Mouse (Mus musculus) stomach, embryonic 15.5 days (tissue): ENCODE measurements around the gene a. TPM values are rescaled to one million over a fixed set of nuclear protein-coding genes. Genes with fewer than 3 reads are reported as not detected.
A peak's percentile ranks its signal among the peaks of the same experiment; 100 is the strongest.
"Not testable (repeated sequence)": the region's sequence is repeated elsewhere in the genome, so short reads cannot be mapped to it uniquely, and the experiment has no call there.

ENCODE experiments used
- ATAC-seq: fragments of 200-750 bp; cut with Nextera tagmentation; 2 replicates; pipeline ENCODE4 v1.8.0; 2017; ENCODE audit warnings: low read depth, moderate number of reproducible peaks, moderate TSS enrichment; ENCODE audit not compliant: insufficient read depth, low FRiP score
- H3K27ac ChIP-seq: fragments of 300-500 bp; sonication (generic); 2 replicates; pipeline ENCODE4 v1.5.1; 2015; ENCODE audit warnings: mild to moderate bottlenecking, inconsistent platforms
- H3K27me3 ChIP-seq: fragments of 300-500 bp; sonication (generic); replicated peaks from 2 replicates; pipeline ENCODE4 v1.6.1; 2015; ENCODE audit warnings: inconsistent platforms
- H3K36me3 ChIP-seq: fragments of 300-500 bp; sonication (generic); 2 replicates; pipeline ENCODE4 v1.6.1; 2015; ENCODE audit warnings: inconsistent platforms
- H3K4me1 ChIP-seq: fragments of 300-500 bp; sonication (generic); 2 replicates; pipeline ENCODE4 v1.6.1; 2015; ENCODE audit warnings: inconsistent platforms
- H3K4me2 ChIP-seq: fragments of 300-500 bp; sonication (generic); 2 replicates; pipeline ENCODE4 v1.6.1; 2015; ENCODE audit warnings: mild to moderate bottlenecking, inconsistent platforms
- H3K4me3 ChIP-seq: fragments of 300-500 bp; sonication (generic); replicated peaks from 2 replicates; pipeline ENCODE4 v1.5.1; 2015; ENCODE audit warnings: inconsistent platforms
- H3K9ac ChIP-seq: fragments of 300-500 bp; sonication (generic); 2 replicates; pipeline ENCODE4 v1.6.1; 2015; ENCODE audit warnings: inconsistent platforms
- H3K9me3 ChIP-seq: fragments of 300-500 bp; sonication (generic); 2 replicates; pipeline ENCODE4 v1.6.1; 2016; ENCODE audit warnings: inconsistent platforms
- WGBS: fragments of 180-500 bp; shearing (Covaris S2); methylation state at CpG from one replicate; pipeline ENCODE4 v1.1.7; 2015; 5-methylcytosine and 5-hydroxymethylcytosine counted together
- polyA plus RNA-seq: library from polyadenylated mRNA; unstranded; fragments of >200 nt; fragmentation: Nextera tagmentation; extraction: Ambion mirVana; gene quantifications from 2 replicates; pipeline ENCODE4 v1.2.1, GENCODE M21; 2015

Gene a
- polyA plus RNA-seq, 1 experiment from 2014 or later, result 1.3 TPM

DNA sequence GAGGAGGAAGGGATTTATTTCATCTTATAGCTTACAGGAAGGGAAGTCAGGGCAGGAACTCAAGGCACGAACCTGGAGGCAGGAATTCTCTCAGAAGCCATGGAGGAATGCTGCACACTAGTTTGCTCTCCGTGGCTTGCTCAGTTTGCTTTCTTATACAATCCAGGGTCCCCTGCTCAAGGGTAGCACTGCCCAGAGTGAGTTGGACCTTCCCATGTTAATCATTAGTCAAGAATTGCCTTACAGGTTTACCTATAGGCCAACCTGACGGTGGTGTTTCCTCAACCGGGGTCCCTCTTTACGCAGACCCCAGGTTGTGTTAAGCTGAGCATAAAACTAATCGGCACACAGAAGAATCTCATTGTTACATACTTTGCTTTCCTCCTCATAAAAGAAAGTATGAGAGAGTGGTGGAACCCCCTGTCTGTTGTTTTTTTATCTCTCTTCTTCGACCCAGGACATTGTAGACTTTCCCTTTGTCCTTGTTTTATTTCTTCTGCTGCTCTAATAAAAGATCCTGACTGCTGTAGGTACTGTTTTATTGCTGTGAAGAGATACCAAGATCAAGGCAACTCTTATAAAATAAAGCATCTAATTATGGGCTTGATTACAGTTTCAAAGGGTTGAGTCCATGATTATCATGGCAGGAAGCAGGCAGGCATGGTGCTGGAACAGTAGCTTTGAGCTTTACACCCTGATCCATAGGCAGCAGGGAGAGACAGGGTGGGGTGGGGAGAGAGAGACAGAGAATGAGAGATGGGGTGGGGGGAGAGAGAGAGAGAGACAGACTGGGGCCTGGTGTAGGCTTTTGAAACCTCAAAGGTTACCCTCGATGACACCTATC is 146.6 kb downstream of the a start:
- ATAC-seq, result no peak
- Histone ChIP-seq H3K4me2 (no peak overlapping the region), H3K27me3 (no peaks in the 10 kb centered on the region), H3K4me1 (no peaks in the 10 kb centered on the region), H3K9ac (no peak overlapping the region), H3K36me3 (no peaks in the 10 kb centered on the region), H3K9me3 (no peaks in the 10 kb centered on the region), H3K4me3 (no peak overlapping the region), H3K27ac (no peak overlapping the region)
- WGBS, result 76% methylated on average over 8 of the region's 8 CpGs

DNA sequence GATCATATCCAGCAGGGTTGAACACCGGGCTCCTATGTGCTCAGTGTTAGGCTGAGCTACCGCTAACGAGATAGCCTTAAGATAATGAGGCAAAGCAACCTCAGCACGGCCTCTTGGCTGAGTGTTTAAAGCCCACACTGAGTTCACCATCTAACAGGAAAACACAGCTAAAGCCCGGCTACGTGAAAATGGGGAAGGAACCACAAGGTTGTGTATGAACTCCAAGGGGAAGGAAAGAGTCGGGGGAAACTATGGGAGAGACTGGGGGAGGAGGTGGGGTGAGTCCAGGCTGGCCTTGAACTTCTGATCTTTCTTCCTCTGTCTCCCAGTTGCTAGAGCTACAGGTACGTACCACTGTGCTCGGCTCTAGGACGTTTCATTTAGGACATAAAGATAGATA is 150.8 kb downstream of the a start:
- H3K4me2 ChIP-seq, result no peak overlapping the region
- no peak for ATAC-seq
- no peaks in the 10 kb centered on the region for H3K36me3 ChIP-seq
- no peaks in the 10 kb centered on the region for H3K4me1 ChIP-seq
- no peak overlapping the region for H3K4me3 ChIP-seq
- H3K9me3 ChIP-seq, result no peaks in the 10 kb centered on the region
- H3K27me3 ChIP-seq, result no peaks in the 10 kb centered on the region
- WGBS, result 81% methylated on average over 10 of the region's 10 CpGs
- no peak overlapping the region for H3K27ac ChIP-seq
- no peak overlapping the region for H3K9ac ChIP-seq

DNA sequence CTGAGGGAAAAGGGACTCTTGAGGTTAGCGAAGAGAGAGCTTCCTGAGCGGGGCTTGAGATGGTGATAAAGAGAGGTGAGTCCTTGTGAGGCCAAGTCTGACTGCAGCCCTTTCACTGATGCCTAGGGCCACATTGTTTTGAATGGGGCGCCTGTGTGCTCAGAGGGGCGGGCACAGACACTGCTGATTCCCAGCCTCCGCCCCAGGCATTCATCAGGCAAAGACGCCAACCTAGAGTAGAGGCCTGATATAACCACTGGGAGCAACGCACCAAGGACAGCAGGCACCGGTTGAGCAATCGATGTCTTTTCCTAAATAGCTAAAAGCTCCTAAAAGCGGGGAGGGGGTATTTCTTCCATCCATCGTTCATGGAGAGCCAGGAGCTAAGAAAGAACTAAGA is 151.3 kb downstream of the a start:
- 59% methylated on average over 11 of the region's 11 CpGs for WGBS
- Histone ChIP-seq H3K9ac (no peak overlapping the region), H3K27ac (no peak overlapping the region), H3K4me3 (no peak overlapping the region), H3K4me1 (no peaks in the 10 kb centered on the region), H3K4me2 (peak overlapping the region; percentile 49), H3K36me3 (no peaks in the 10 kb centered on the region), H3K27me3 (no peaks in the 10 kb centered on the region), H3K9me3 (no peaks in the 10 kb centered on the region)
- no peak for ATAC-seq

DNA sequence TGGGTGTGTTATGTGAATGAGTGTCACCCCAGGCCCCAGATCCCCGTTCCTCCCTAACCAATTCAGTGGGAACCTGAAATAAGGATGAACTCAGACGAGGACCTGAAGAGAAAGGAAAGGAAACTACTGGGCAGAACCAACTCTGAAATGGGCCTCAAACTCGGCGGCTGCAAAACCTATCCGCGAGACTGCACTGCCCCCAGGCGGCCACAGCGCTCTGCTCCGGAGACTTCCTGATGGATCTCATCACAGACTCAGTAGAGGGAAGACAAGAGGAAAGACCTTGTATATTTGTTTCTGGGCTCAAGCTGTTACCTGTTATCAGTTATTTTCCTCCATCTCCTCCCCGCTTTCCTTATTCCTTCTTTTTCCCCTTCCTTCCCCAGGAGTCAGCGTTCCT is 151.9 kb downstream of the a start:
- ATAC-seq, result no peak
- no peak overlapping the region for H3K9ac ChIP-seq
- peak overlapping the region; percentile 49 for H3K4me2 ChIP-seq
- H3K9me3 ChIP-seq, result no peaks in the 10 kb centered on the region
- WGBS, result 5% methylated on average over 11 of the region's 11 CpGs
- peak overlapping the region; percentile 24; the same call in 1 of the 2 replicates for H3K4me3 ChIP-seq
- H3K27me3 ChIP-seq, result no peaks in the 10 kb centered on the region
- H3K27ac ChIP-seq, result no peak overlapping the region
- H3K36me3 ChIP-seq, result no peaks in the 10 kb centered on the region
- no peaks in the 10 kb centered on the region for H3K4me1 ChIP-seq

DNA sequence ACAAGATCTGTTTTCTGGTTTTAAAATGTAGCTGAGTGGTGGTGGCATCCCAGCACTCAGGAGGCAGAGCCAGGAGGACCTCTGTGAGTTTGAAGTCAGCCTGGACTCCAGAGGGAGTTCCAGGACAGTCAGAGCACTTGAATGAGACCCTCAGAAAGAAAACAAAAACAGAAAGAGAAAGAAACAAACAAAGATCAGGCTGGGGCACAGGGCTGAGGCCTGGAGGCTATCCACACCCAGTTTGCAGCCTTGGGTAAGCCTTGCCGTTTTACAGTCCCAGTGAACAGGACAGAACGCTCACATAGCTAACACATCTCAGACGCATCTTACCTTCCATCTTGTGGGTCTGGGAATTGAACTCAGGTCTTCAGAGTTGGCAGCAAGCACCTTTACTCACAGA is 155.7 kb downstream of the a start:
- WGBS, result 85% methylated on average over 3 of the region's 3 CpGs
- ATAC-seq, result no peak
- H3K9me3 ChIP-seq, result no peaks in the 10 kb centered on the region

DNA sequence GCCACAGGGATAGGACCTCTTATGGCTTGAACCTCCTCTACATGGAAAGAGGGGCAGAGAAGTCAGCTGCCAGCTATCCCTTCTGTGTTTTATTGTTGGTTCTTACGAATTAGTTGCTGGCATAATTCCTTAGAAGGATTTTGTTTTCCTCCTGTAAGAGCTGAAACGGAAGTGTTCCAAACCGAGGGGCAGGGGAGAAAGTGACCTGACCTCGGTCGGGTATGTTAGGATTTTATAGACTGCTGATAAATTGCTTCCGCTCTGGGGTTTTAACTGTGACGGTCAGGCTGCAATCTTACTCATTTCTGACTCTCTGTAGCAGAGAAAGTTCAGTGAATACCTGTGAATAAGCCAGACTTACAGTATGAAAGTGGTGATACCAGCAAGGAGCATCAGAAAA is 158.2 kb downstream of the a start:
- Histone ChIP-seq H3K27ac (no peak overlapping the region), H3K9me3 (no peaks in the 10 kb centered on the region), H3K4me2 (no peak overlapping the region), H3K36me3 (no peaks in the 10 kb centered on the region), H3K9ac (no peak overlapping the region), H3K4me3 (no peak overlapping the region), H3K27me3 (no peaks in the 10 kb centered on the region), H3K4me1 (0 out of 2 replicates have a peak, but pooled peaks cover 3% of the 10 kb centered on the region)
- 15% methylated on average over 7 of the region's 7 CpGs for WGBS
- no peak; the same call in 1 of the 2 replicates for ATAC-seq

More for the DNA sequence above, 155.7 kb downstream of the a start:
- Histone ChIP-seq H3K36me3 (no peaks in the 10 kb centered on the region), H3K9ac (no peak overlapping the region), H3K27me3 (no peaks in the 10 kb centered on the region), H3K4me1 (0 out of 2 replicates have a peak, but pooled peaks cover 3% of the 10 kb centered on the region), H3K27ac (no peak overlapping the region), H3K4me3 (no peak overlapping the region), H3K4me2 (no peak overlapping the region)

DNA sequence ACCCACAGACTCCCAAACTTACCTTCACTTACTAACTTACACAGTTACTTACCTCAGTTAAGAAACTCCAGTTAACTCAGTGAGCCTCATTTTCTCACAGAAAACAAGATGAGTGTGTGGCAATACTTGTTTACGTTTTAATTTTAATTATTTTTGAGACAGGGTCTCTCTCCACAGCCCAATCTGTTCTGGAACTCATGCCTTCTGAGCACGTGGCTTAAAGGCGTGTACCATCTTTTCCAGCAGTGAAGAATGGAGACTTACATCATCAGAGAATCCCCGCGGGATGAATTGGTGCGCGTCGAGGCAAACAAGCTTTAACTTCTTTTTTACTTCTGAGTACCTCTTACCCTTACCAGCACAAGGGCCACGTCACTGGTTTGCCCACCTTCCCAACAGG is 158.7 kb downstream of the a start:
- 0 out of 2 replicates have a peak, but pooled peaks cover 3% of the 10 kb centered on the region for H3K4me1 ChIP-seq
- H3K9me3 ChIP-seq, result no peaks in the 10 kb centered on the region
- no peak overlapping the region for H3K27ac ChIP-seq
- no peaks in the 10 kb centered on the region for H3K27me3 ChIP-seq
- H3K9ac ChIP-seq, result no peak overlapping the region
- no peak overlapping the region for H3K4me3 ChIP-seq
- H3K4me2 ChIP-seq, result no peak overlapping the region
- WGBS, result 68% methylated on average over 9 of the region's 9 CpGs
- no peaks in the 10 kb centered on the region for H3K36me3 ChIP-seq
- ATAC-seq, result no peak

DNA sequence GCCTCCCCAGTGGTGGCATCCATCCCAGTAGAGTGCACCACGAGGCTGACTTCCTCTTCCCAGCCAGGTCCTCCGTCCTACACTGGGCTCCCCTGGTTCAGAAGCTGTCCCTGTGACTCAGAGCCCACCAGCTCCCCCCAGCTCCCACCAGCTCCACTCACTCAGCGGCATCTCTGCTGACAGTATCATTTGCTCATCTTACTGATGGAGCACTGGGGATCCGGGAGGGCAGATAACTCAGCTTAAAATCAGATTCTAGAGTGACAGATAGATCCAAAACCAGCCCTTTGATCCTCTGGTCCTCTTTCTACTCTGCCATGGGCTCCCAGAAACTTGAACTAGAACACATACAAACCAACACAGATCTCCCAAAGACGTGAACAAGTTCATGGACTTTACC is 159.4 kb downstream of the a start:
- Histone ChIP-seq H3K27ac (no peak overlapping the region), H3K9ac (no peak overlapping the region), H3K9me3 (no peaks in the 10 kb centered on the region), H3K36me3 (no peaks in the 10 kb centered on the region), H3K4me2 (no peak overlapping the region), H3K4me3 (no peak overlapping the region), H3K4me1 (0 out of 2 replicates have a peak, but pooled peaks cover 3% of the 10 kb centered on the region), H3K27me3 (no peaks in the 10 kb centered on the region)
- 52% methylated on average over 5 of the region's 5 CpGs for WGBS
- no peak for ATAC-seq

DNA sequence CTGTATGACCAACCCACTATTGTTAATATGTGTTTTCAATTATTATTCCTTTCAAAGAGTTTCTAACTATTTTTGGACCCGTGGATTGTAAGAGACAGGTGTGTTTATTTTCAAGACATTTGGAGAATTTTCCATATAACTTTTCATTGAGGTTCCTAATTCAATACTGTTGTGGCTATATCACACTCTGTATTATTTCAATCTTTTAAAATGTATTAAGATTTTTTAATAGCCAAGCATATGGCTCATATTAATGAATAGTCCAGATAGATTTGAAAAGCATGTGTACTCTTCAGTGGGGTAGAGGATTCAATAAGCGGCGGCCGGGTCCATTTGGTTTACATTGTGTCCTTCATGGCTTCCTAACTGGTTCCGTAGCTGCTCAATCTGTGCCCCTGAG is 168.3 kb downstream of the a start:
- Histone ChIP-seq H3K4me1 (no peaks in the 10 kb centered on the region), H3K4me2 (no peak overlapping the region), H3K9me3 (no peaks in the 10 kb centered on the region), H3K27ac (no peak overlapping the region), H3K27me3 (no peaks in the 10 kb centered on the region), H3K9ac (no peak overlapping the region), H3K36me3 (no peaks in the 10 kb centered on the region), H3K4me3 (no peak overlapping the region)
- no peak for ATAC-seq
- WGBS, result 79% methylated on average over 5 of the region's 5 CpGs

DNA sequence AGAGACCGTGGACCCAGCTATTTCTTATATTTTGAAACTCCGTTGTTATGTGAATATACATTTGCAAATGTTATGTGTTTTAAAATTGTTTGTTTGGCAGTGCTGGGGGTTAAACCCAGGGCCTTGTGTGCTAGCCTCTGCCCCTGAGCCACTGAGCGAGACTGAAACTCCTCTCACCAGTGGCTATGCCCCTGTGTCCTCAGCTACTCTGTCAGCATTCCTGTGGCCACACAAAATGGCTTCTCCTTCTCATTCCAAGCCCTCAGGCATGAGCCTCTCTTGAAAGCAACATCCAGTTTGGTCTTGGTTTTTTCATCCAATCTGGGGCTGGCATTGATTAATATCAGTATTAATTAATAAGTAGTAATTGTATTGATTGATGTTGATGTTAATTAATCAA is 168.7 kb downstream of the a start:
- H3K9ac ChIP-seq, result no peak overlapping the region
- H3K27me3 ChIP-seq, result no peaks in the 10 kb centered on the region
- 83% methylated on average over 3 of the region's 3 CpGs for WGBS
- H3K27ac ChIP-seq, result no peak overlapping the region
- H3K36me3 ChIP-seq, result no peaks in the 10 kb centered on the region
- ATAC-seq, result no peak
- H3K4me3 ChIP-seq, result no peak overlapping the region
- H3K4me1 ChIP-seq, result no peaks in the 10 kb centered on the region
- no peaks in the 10 kb centered on the region for H3K9me3 ChIP-seq
- H3K4me2 ChIP-seq, result no peak overlapping the region

DNA sequence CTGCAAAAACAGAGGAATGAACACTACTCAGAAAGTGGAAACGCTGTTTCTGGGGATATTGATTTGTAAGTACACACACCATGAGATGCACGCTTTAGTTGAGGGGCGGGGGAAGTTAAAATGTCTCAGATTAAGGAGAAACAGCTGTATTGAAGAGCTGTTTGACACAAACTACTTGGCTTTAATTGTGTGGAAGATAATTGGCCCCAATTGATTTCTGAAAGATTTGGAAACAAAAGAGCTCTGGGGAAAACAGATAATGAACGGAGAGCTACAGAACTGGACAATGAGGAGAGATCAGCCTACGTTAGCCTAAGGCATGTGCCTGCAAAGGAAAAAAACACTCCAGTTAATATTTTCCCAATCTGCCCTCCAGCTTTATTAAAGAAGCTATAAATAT is 172.0 kb downstream of the a start:
- no peaks in the 10 kb centered on the region for H3K4me1 ChIP-seq
- 53% methylated on average over 5 of the region's 5 CpGs for WGBS

DNA sequence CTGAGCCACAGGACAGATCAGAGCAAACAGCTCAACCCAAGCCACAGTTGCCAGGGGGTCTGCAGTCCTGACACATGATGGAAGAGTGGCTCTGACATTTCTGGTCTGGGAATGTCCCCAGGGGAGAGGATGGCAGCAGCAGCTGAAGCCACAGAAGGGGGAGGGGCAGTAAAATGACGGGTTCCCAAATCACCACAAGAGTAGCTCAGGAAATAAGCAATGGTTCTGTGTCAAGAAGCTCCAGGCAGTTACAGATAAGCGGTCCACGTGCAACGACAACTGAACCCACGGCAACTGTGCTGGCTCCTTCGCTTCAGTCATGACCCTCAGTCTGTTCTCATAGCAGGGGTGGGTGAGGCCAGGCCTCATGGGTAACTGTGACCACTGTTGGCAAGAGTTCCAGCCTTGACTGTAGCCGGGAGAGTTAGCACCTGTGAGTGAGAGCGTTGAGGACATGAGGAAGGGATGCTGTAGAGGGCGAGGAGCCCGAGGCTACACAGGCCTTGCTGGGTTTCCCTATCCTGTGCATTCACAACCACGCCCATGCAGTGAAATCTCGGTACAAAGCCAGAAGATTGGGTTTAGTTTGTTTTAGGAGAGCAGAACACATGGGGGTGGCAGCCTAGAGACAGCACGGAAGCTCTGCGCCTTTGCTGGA is 178.7 kb downstream of the a start:
- H3K4me3 ChIP-seq, ATAC-seq, H3K27ac ChIP-seq, H3K9me3 ChIP-seq, H3K36me3 ChIP-seq, H3K27me3 ChIP-seq, H3K4me1 ChIP-seq, H3K4me2 ChIP-seq, H3K9ac ChIP-seq: not testable (repeated sequence)
- WGBS, result 64% methylated on average over 14 of the region's 14 CpGs

More for the DNA sequence above, 172.0 kb downstream of the a start:
- ATAC-seq, result no peak
- Histone ChIP-seq H3K27ac (no peak overlapping the region), H3K36me3 (no peaks in the 10 kb centered on the region), H3K4me3 (no peak overlapping the region), H3K9ac (no peak overlapping the region), H3K9me3 (no peaks in the 10 kb centered on the region), H3K27me3 (no peaks in the 10 kb centered on the region), H3K4me2 (no peak overlapping the region)
